Mouse (Mus musculus): ENCODE data around the gene Mrpl14. TPM values are rescaled to one million over a fixed set of nuclear protein-coding genes. Genes with fewer than 3 reads are reported as not detected.

Gene Mrpl14
- total and polyA plus RNA-seq, 2 experiments, result 86.3 to 224 TPM

GRCm38 (mm10) chr17:45703187-45703586, 17.1 kb downstream of the Mrpl14 start:
- Histone ChIP-seq H3K79me2 (ENCODE audit: control insufficient read depth, insufficient read depth, low read length) (no peaks in the 10 kb centered on the region), H3K36me3 (ENCODE audit: control insufficient read depth, insufficient read depth, low read length) (peaks cover 2% of the 10 kb centered on the region; the same call in 1 of the 2 replicates), H3K4me1 (ENCODE audit: control insufficient read depth, insufficient read depth, low read length) (peaks cover 45% of the 10 kb centered on the region), H3K27me3 (ENCODE audit: control insufficient read depth, insufficient read depth, low read length) (no peaks in the 10 kb centered on the region), H3K27ac (replicated peaks; ENCODE audit: insufficient read depth, low read depth, low read length) (no peak overlapping the region), H3K9ac (ENCODE audit: low read depth, low read length) (no peak overlapping the region), H3K4me3 (ENCODE audit: insufficient read depth, low read depth, low read length) (no peak overlapping the region)
- TF ChIP-seq POLR2A (IDR thresholded peaks at IDR 0.05; ENCODE audit: extremely low read depth, insufficient read depth, low read length) (no peak), CTCF (IDR thresholded peaks at IDR 0.05; ENCODE audit: low read depth, low read length) (no peak)
- no peak for DNase-seq (ENCODE audit: extremely low read depth, low read depth, low spot score)
- 80% methylated on average over 7 of the region's 7 CpGs for WGBS

GRCm38 (mm10) chr17:45706796-45707195, 20.7 kb downstream of the Mrpl14 start:
- 73% methylated on average over 5 of the region's 5 CpGs for WGBS
- no peaks in the 10 kb centered on the region for H3K79me2 ChIP-seq (ENCODE audit: control insufficient read depth, insufficient read depth, low read length)
- no peak for TF ChIP-seq POLR2A (IDR thresholded peaks at IDR 0.05; ENCODE audit: extremely low read depth, insufficient read depth, low read length)
- no peaks in the 10 kb centered on the region for H3K27me3 ChIP-seq (ENCODE audit: control insufficient read depth, insufficient read depth, low read length)
- DNase-seq (ENCODE audit: extremely low read depth, low read depth, low spot score), result no peak
- no peaks in the 10 kb centered on the region for H3K36me3 ChIP-seq (ENCODE audit: control insufficient read depth, insufficient read depth, low read length)
- no peak overlapping the region for H3K27ac ChIP-seq (replicated peaks; ENCODE audit: insufficient read depth, low read depth, low read length)
- H3K4me3 ChIP-seq (ENCODE audit: insufficient read depth, low read depth, low read length), result no peak overlapping the region
- peaks cover 21% of the 10 kb centered on the region for H3K4me1 ChIP-seq (ENCODE audit: control insufficient read depth, insufficient read depth, low read length)
- H3K9ac ChIP-seq (ENCODE audit: low read depth, low read length), result no peak overlapping the region

- WGBS, result 63% methylated on average over 3 of the region's 3 CpGs
- no peak for DNase-seq (ENCODE audit: extremely low read depth, low read depth, low spot score)
- Histone ChIP-seq H3K4me1 (ENCODE audit: control insufficient read depth, insufficient read depth, low read length) (peaks cover 17% of the 10 kb centered on the region), H3K27ac (replicated peaks; ENCODE audit: insufficient read depth, low read depth, low read length) (no peak overlapping the region), H3K36me3 (ENCODE audit: control insufficient read depth, insufficient read depth, low read length) (no peaks in the 10 kb centered on the region), H3K27me3 (ENCODE audit: control insufficient read depth, insufficient read depth, low read length) (no peaks in the 10 kb centered on the region), H3K79me2 (ENCODE audit: control insufficient read depth, insufficient read depth, low read length) (no peaks in the 10 kb centered on the region), H3K4me3 (ENCODE audit: insufficient read depth, low read depth, low read length) (no peak overlapping the region), H3K9ac (ENCODE audit: low read depth, low read length) (no peak overlapping the region)
- TF ChIP-seq CTCF (IDR thresholded peaks at IDR 0.05; ENCODE audit: low read depth, low read length) (no peak), POLR2A (IDR thresholded peaks at IDR 0.05; ENCODE audit: extremely low read depth, insufficient read depth, low read length) (no peak)
These were observed 21.3 kb downstream of the Mrpl14 start for GRCm38 (mm10) chr17:45707376-45707775.

- Histone ChIP-seq H3K4me1 (ENCODE audit: control insufficient read depth, insufficient read depth, low read length) (peaks cover 15% of the 10 kb centered on the region), H3K79me2 (ENCODE audit: control insufficient read depth, insufficient read depth, low read length) (no peaks in the 10 kb centered on the region), H3K4me3 (ENCODE audit: insufficient read depth, low read depth, low read length) (no peak overlapping the region), H3K36me3 (ENCODE audit: control insufficient read depth, insufficient read depth, low read length) (no peaks in the 10 kb centered on the region), H3K27me3 (ENCODE audit: control insufficient read depth, insufficient read depth, low read length) (no peaks in the 10 kb centered on the region), H3K27ac (replicated peaks; ENCODE audit: insufficient read depth, low read depth, low read length) (0 out of 2 replicates have a peak overlapping the region, but pooled peaks have one; percentile 5), H3K9ac (ENCODE audit: low read depth, low read length) (no peak overlapping the region)
- WGBS, result 36% methylated on average over 8 of the region's 8 CpGs
- TF ChIP-seq POLR2A (IDR thresholded peaks at IDR 0.05; ENCODE audit: extremely low read depth, insufficient read depth, low read length), result no peak
- no peak for TF ChIP-seq CTCF (IDR thresholded peaks at IDR 0.05; ENCODE audit: low read depth, low read length)
- peak; percentile 88 for DNase-seq (ENCODE audit: extremely low read depth, low read depth, low spot score)
These were observed 22.1 kb downstream of the Mrpl14 start for GRCm38 (mm10) chr17:45708179-45708578.

GRCm38 (mm10) chr17:45709829-45710228, 23.7 kb downstream of the Mrpl14 start:
- Histone ChIP-seq H3K36me3 (ENCODE audit: control insufficient read depth, insufficient read depth, low read length) (no peaks in the 10 kb centered on the region), H3K27ac (replicated peaks; ENCODE audit: insufficient read depth, low read depth, low read length) (no peak overlapping the region), H3K9ac (ENCODE audit: low read depth, low read length) (no peak overlapping the region), H3K4me1 (ENCODE audit: control insufficient read depth, insufficient read depth, low read length) (peaks cover 15% of the 10 kb centered on the region), H3K79me2 (ENCODE audit: control insufficient read depth, insufficient read depth, low read length) (no peaks in the 10 kb centered on the region), H3K27me3 (ENCODE audit: control insufficient read depth, insufficient read depth, low read length) (no peaks in the 10 kb centered on the region), H3K4me3 (ENCODE audit: insufficient read depth, low read depth, low read length) (no peak overlapping the region)
- 66% methylated on average over 3 of the region's 3 CpGs for WGBS
- no peak for DNase-seq (ENCODE audit: extremely low read depth, low read depth, low spot score)
- no peak for TF ChIP-seq CTCF (IDR thresholded peaks at IDR 0.05; ENCODE audit: low read depth, low read length)
- TF ChIP-seq POLR2A (IDR thresholded peaks at IDR 0.05; ENCODE audit: extremely low read depth, insufficient read depth, low read length), result no peak

GRCm38 (mm10) chr17:45710407-45710806, 24.3 kb downstream of the Mrpl14 start:
- TF ChIP-seq POLR2A (IDR thresholded peaks at IDR 0.05; ENCODE audit: extremely low read depth, insufficient read depth, low read length) (no peak), CTCF (IDR thresholded peaks at IDR 0.05; ENCODE audit: low read depth, low read length) (no peak)
- DNase-seq (ENCODE audit: extremely low read depth, low read depth, low spot score), result no peak
- Histone ChIP-seq H3K36me3 (ENCODE audit: control insufficient read depth, insufficient read depth, low read length) (no peaks in the 10 kb centered on the region), H3K4me3 (ENCODE audit: insufficient read depth, low read depth, low read length) (no peak overlapping the region), H3K4me1 (ENCODE audit: control insufficient read depth, insufficient read depth, low read length) (peaks cover 12% of the 10 kb centered on the region), H3K79me2 (ENCODE audit: control insufficient read depth, insufficient read depth, low read length) (no peaks in the 10 kb centered on the region), H3K27me3 (ENCODE audit: control insufficient read depth, insufficient read depth, low read length) (no peaks in the 10 kb centered on the region), H3K27ac (replicated peaks; ENCODE audit: insufficient read depth, low read depth, low read length) (no peak overlapping the region), H3K9ac (ENCODE audit: low read depth, low read length) (no peak overlapping the region)
- 80% methylated on average over 8 of the region's 8 CpGs for WGBS

All from liver, adult 2 months (tissue).